Mouse (Mus musculus) forebrain, embryonic 12.5 days (tissue): ENCODE measurements around the gene Batf2. TPM values are rescaled to one million over a fixed set of nuclear protein-coding genes. Genes with fewer than 3 reads are reported as not detected.

Experiments used
- ATAC-seq: fragments of 200-750 bp; cut with Nextera tagmentation; 2 replicates; pipeline ENCODE4 v1.8.0; 2017; ENCODE audit warnings: moderate TSS enrichment; ENCODE audit not compliant: low FRiP score
- H3K27ac ChIP-seq: fragments of 300-500 bp; sonication (generic); 2 replicates; pipeline ENCODE4 v1.5.1; 2016; ENCODE audit warnings: mild to moderate bottlenecking
- H3K27me3 ChIP-seq: fragments of 300-500 bp; sonication (generic); 2 replicates; pipeline ENCODE4 v1.6.1; 2016; ENCODE audit warnings: mild to moderate bottlenecking
- H3K36me3 ChIP-seq: fragments of 300-500 bp; sonication (generic); replicated peaks from 2 replicates; pipeline ENCODE4 v1.6.1; 2016; ENCODE audit warnings: mild to moderate bottlenecking
- H3K4me1 ChIP-seq: fragments of 300-500 bp; sonication (generic); 2 replicates; pipeline ENCODE4 v1.6.1; 2016
- H3K4me2 ChIP-seq: fragments of 300-500 bp; sonication (generic); 2 replicates; pipeline ENCODE4 v1.6.1; 2016; ENCODE audit warnings: mild to moderate bottlenecking, moderate library complexity
- H3K4me3 ChIP-seq: fragments of 300-500 bp; sonication (generic); replicated peaks from 2 replicates; pipeline ENCODE4 v1.5.1; 2016; ENCODE audit warnings: mild to moderate bottlenecking
- H3K9ac ChIP-seq: fragments of 300-500 bp; sonication (generic); 2 replicates; pipeline ENCODE4 v1.6.1; 2016; ENCODE audit warnings: mild to moderate bottlenecking
- H3K9me3 ChIP-seq: fragments of 300-500 bp; sonication (generic); 2 replicates; pipeline ENCODE4 v1.6.1; 2016
- WGBS: fragments of 180-500 bp; shearing (Covaris S2); methylation state at CpG from one replicate; pipeline ENCODE4 v1.1.7; 2016; 5-methylcytosine and 5-hydroxymethylcytosine counted together
- polyA plus RNA-seq: library from polyadenylated mRNA; unstranded; fragments of >200 nt; fragmentation: Nextera tagmentation; extraction: Ambion mirVana; gene quantifications from 2 replicates; pipeline ENCODE4 v1.2.1, GENCODE M21; 2016

Gene Batf2
- polyA plus RNA-seq, 1 experiment from 2014 or later, result not detected

GRCm38 (mm10) chr19:6182534-6182933 lies 41.8 kb downstream of the Batf2 start:
- WGBS, result 20% methylated on average over 3 of the region's 3 CpGs
- no peaks in the 10 kb centered on the region for H3K36me3 ChIP-seq

GRCm38 (mm10) chr19:6184131-6184530 lies 43.3 kb downstream of the Batf2 start, which contains the start of gene Majin:
Majin (plus strand) TSS chr19:6184388.
- Histone ChIP-seq H3K27me3 (no peaks in the 10 kb centered on the region; the same call in 1 of the 2 replicates), H3K9me3 (no peaks in the 10 kb centered on the region), H3K4me1 (peaks cover 4% of the 10 kb centered on the region; the same call in 1 of the 2 replicates), H3K4me2 (no peak within 1 kb of the TSS), H3K27ac (no peak within 1 kb of the TSS), H3K4me3 (no peak within 1 kb of the TSS), H3K9ac (no peak within 1 kb of the TSS), H3K36me3 (no peaks in the 10 kb centered on the region)
- no peak for ATAC-seq
- WGBS, result 91% methylated on average over 23 of the region's 23 CpGs

More at GRCm38 (mm10) chr19:6182534-6182933, 41.8 kb downstream of the Batf2 start:
- H3K4me1 ChIP-seq, result peaks cover 4% of the 10 kb centered on the region; the same call in 1 of the 2 replicates
- no peaks in the 10 kb centered on the region; the same call in 1 of the 2 replicates for H3K27me3 ChIP-seq
- H3K4me2 ChIP-seq, result no peak overlapping the region
- H3K9me3 ChIP-seq, result no peaks in the 10 kb centered on the region
- H3K9ac ChIP-seq, result no peak overlapping the region
- no peak overlapping the region for H3K27ac ChIP-seq
- no peak overlapping the region for H3K4me3 ChIP-seq
- no peak for ATAC-seq

- Histone ChIP-seq H3K4me3 (no peak overlapping the region), H3K36me3 (no peaks in the 10 kb centered on the region), H3K4me1 (no peaks in the 10 kb centered on the region), H3K27me3 (no peaks in the 10 kb centered on the region), H3K9ac (no peak overlapping the region), H3K27ac (no peak overlapping the region), H3K9me3 (no peaks in the 10 kb centered on the region), H3K4me2 (no peak overlapping the region)
- no peak for ATAC-seq
- WGBS, result 77% methylated on average over 2 of the region's 2 CpGs
Measured at GRCm38 (mm10) chr19:6204265-6204664, 63.5 kb downstream of the Batf2 start.

- Histone ChIP-seq H3K4me1 (no peaks in the 10 kb centered on the region), H3K36me3 (no peaks in the 10 kb centered on the region), H3K9ac (no peak overlapping the region), H3K4me3 (no peak overlapping the region), H3K9me3 (no peaks in the 10 kb centered on the region), H3K27ac (no peak overlapping the region), H3K27me3 (no peaks in the 10 kb centered on the region), H3K4me2 (no peak overlapping the region)
- ATAC-seq, result no peak
- 75% methylated on average over 5 of the region's 5 CpGs for WGBS
Measured at GRCm38 (mm10) chr19:6206716-6207115, 65.9 kb downstream of the Batf2 start.

GRCm38 (mm10) chr19:6216046-6216705 lies 75.4 kb downstream of the Batf2 start:
- H3K27me3 ChIP-seq, result no peaks in the 10 kb centered on the region
- no peak overlapping the region for H3K4me3 ChIP-seq
- H3K9ac ChIP-seq, result no peak overlapping the region
- H3K4me1 ChIP-seq, result no peaks in the 10 kb centered on the region
- ATAC-seq, result no peak
- WGBS, result 89% methylated on average over 6 of the region's 6 CpGs
- no peak overlapping the region for H3K4me2 ChIP-seq
- H3K27ac ChIP-seq, result no peak overlapping the region
- no peaks in the 10 kb centered on the region for H3K36me3 ChIP-seq
- H3K9me3 ChIP-seq, result no peaks in the 10 kb centered on the region

- H3K27ac ChIP-seq, result no peak overlapping the region
- H3K27me3 ChIP-seq, result no peaks in the 10 kb centered on the region
- no peak overlapping the region for H3K4me3 ChIP-seq
- H3K4me2 ChIP-seq, result no peak overlapping the region
- no peak overlapping the region for H3K9ac ChIP-seq
- 78% methylated on average over 6 of the region's 6 CpGs for WGBS
- ATAC-seq, result no peak
- no peaks in the 10 kb centered on the region for H3K36me3 ChIP-seq
- no peaks in the 10 kb centered on the region for H3K4me1 ChIP-seq
- no peaks in the 10 kb centered on the region for H3K9me3 ChIP-seq
Measured at GRCm38 (mm10) chr19:6218606-6219005, 77.8 kb downstream of the Batf2 start.

Other genes starting within 250 kb of the Batf2 start
- 11.1 and 12.8 TPM in 2 replicates for gene Tigd3, start 246.8 kb upstream of the Batf2 start, polyA plus RNA-seq
- 184 and 203 TPM in 2 replicates for gene Dpf2, start 228.0 kb upstream of the Batf2 start, polyA plus RNA-seq
- gene Cdc42ep2, start 216.2 kb upstream of the Batf2 start, polyA plus RNA-seq, result 2.2 TPM in 2 replicates
- gene Pola2, start 176.8 kb upstream of the Batf2 start, polyA plus RNA-seq, result 76.8 and 80.4 TPM in 2 replicates
- not detected in 2 replicates for gene Slc22a20, start 154.8 kb upstream of the Batf2 start, polyA plus RNA-seq
- 2.0 and 3.2 TPM in 2 replicates for gene Capn1, start 125.1 kb upstream of the Batf2 start, polyA plus RNA-seq
- gene Syvn1, start 94.4 kb upstream of the Batf2 start, polyA plus RNA-seq, result 26.4 and 31.3 TPM in 2 replicates
- 74.7 and 76.7 TPM in 2 replicates for gene Mrpl49, start 83.2 kb upstream of the Batf2 start, polyA plus RNA-seq
- 652 and 668 TPM in 2 replicates for gene Fau, start 83.1 kb upstream of the Batf2 start, polyA plus RNA-seq
- gene Znhit2, start 79.8 kb upstream of the Batf2 start, polyA plus RNA-seq, result 30.8 and 35.4 TPM in 2 replicates
- gene Tm7sf2, start 72.6 kb upstream of the Batf2 start, polyA plus RNA-seq, result 31.7 and 32.8 TPM in 2 replicates
- 66.0 and 70.8 TPM in 2 replicates for gene Vps51, start 63.8 kb upstream of the Batf2 start, polyA plus RNA-seq
- not detected in 2 replicates for gene Tmem262, start 61.0 kb upstream of the Batf2 start, polyA plus RNA-seq
- gene Gm28374, start 58.7 kb upstream of the Batf2 start, polyA plus RNA-seq, result 2.0 and 2.4 TPM in 2 replicates
- 66.1 and 74.9 TPM in 2 replicates for gene Zfpl1, start 56.0 kb upstream of the Batf2 start, polyA plus RNA-seq
- 54.5 and 57.4 TPM in 2 replicates for gene Cdca5, start 56.0 kb upstream of the Batf2 start, polyA plus RNA-seq
- 0.42 and 0.62 TPM in 2 replicates for gene AC131692.1, start 46.6 kb upstream of the Batf2 start, polyA plus RNA-seq
- 0.81 and 1.2 TPM in 2 replicates for gene Naaladl1, start 35.2 kb upstream of the Batf2 start, polyA plus RNA-seq
- 55.2 and 56.6 TPM in 2 replicates for gene Sac3d1, start 22.3 kb upstream of the Batf2 start, polyA plus RNA-seq
- gene Snx15, start 12.7 kb upstream of the Batf2 start, polyA plus RNA-seq, result 24.6 and 26.0 TPM in 2 replicates
- gene Arl2, start 565 bp downstream of the Batf2 start, polyA plus RNA-seq, result 77.4 and 80.5 TPM in 2 replicates
- not detected in 2 replicates for gene Majin, start 43.4 kb downstream of the Batf2 start, polyA plus RNA-seq
- gene Gpha2, start 85.4 kb downstream of the Batf2 start, polyA plus RNA-seq, result 0.70 and 0.91 TPM in 2 replicates
- gene Ppp2r5b, start 94.9 kb downstream of the Batf2 start, polyA plus RNA-seq, result 51.8 and 52.4 TPM in 2 replicates
- 12.0 and 14.2 TPM in 2 replicates for gene Atg2a, start 100.7 kb downstream of the Batf2 start, polyA plus RNA-seq
- 86.6 and 89.0 TPM in 2 replicates for gene Ehd1, start 135.7 kb downstream of the Batf2 start, polyA plus RNA-seq
- 0.36 and 0.38 TPM in 2 replicates for gene Cdc42bpg, start 165.5 kb downstream of the Batf2 start, polyA plus RNA-seq
- 97.1 and 107 TPM in 2 replicates for gene Men1, start 194.0 kb downstream of the Batf2 start, polyA plus RNA-seq
- 14.4 and 15.1 TPM in 2 replicates for gene Map4k2, start 200.2 kb downstream of the Batf2 start, polyA plus RNA-seq
- 204 and 221 TPM in 2 replicates for gene Sf1, start 222.7 kb downstream of the Batf2 start, polyA plus RNA-seq
- gene Pygm, start 243.4 kb downstream of the Batf2 start, polyA plus RNA-seq, result 0.78 and 1.5 TPM in 2 replicates